13 mouse cellular contexts compared by ENCODE assay signal in the genomic region with DNA sequence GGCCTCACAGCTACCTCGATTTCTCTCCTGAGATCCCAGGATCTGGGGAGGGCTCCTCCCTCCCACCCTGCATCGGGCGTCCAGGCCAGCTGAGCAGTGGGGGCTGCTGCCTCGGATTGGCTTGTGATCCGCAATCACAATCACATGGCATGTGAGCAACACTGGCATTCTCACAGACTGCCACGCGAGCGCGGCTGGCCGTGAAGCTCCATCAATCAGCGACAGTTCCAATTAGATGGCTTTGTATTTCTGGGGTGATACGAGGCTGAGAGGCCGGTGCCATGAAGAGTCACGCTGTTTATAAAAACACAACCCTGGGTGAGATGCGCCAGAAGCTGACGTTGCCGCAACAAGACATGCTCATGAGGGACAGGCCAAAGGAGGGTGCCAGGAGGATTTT.
DNase-seq lines count a peak whose midpoint lies in the region; ATAC-seq lines count a peak whose summit lies in the region.
"Had no signal": no experiment of that assay in that cellular context is flagged by ENCODE, and none has a peak within 500 bp of the region (broad histone marks: within the 10 kb centered on the region; RNA-seq: fewer than 3 reads in every experiment).

No protein-coding gene starts in this region.

- intact Hi-C loops in heart, postnatal 10 days (cut with DNase I) = loop anchor here (2.0 kb wide), 1 partner anchor 14 kb away; no protein-coding TSS in a partner anchor

- 56% methylated on average over 17 of the region's 17 CpGs for WGBS in heart, embryonic 15.5 days
- 44% methylated on average over 17 of the region's 17 CpGs for WGBS in forebrain, embryonic 13.5 days
- WGBS in midbrain, embryonic 12.5 days = 74% methylated on average over 17 of the region's 17 CpGs

- peaks cover 60% of the 10 kb centered on the region for H3K4me1 ChIP-seq in heart, embryonic 15.5 days (replicated peaks)
- H3K4me1 ChIP-seq in forebrain, embryonic 13.5 days = peaks cover 52% of the 10 kb centered on the region
- H3K4me1 ChIP-seq in midbrain, embryonic 12.5 days = peaks cover 39% of the 10 kb centered on the region

- H3K27me3 ChIP-seq in heart, embryonic 15.5 days = no peaks in the 10 kb centered on the region
- H3K27me3 ChIP-seq in forebrain, embryonic 13.5 days = peaks cover 5% of the 10 kb centered on the region; the same call in 1 of the 2 replicates
- H3K27me3 ChIP-seq in midbrain, embryonic 12.5 days = peaks cover 13% of the 10 kb centered on the region

- H3K9ac ChIP-seq in heart, embryonic 15.5 days = no peak overlapping the region
- H3K9ac ChIP-seq in forebrain, embryonic 13.5 days = peak overlapping the region; percentile 37; the same call in 1 of the 2 replicates
- no peak overlapping the region; the same call in 1 of the 2 replicates for H3K9ac ChIP-seq in midbrain, embryonic 12.5 days (replicated peaks)

- no peaks in the 10 kb centered on the region for H3K36me3 ChIP-seq in heart, embryonic 15.5 days
- no peaks in the 10 kb centered on the region for H3K36me3 ChIP-seq in forebrain, embryonic 13.5 days (ENCODE audit: poor library complexity, severe bottlenecking)
- no peaks in the 10 kb centered on the region for H3K36me3 ChIP-seq in midbrain, embryonic 12.5 days

- no peaks in the 10 kb centered on the region for H3K9me3 ChIP-seq in heart, embryonic 15.5 days (replicated peaks)
- H3K9me3 ChIP-seq in forebrain, embryonic 13.5 days (replicated peaks) = no peaks in the 10 kb centered on the region
- H3K9me3 ChIP-seq in midbrain, embryonic 12.5 days = no peaks in the 10 kb centered on the region
- H3K9me3 ChIP-seq: megakaryocyte, embryonic 14.5 days had no signal

- no peak for DNase-seq in heart, postnatal 10 days
- peak; percentile 71 for DNase-seq in brain, adult 2 months (ENCODE audit: low read depth, low spot score)
- no peak for DNase-seq in thymus, postnatal 36 days
- no peak for DNase-seq in testis, postnatal 14 days (ENCODE audit: low spot score)
- no peak for DNase-seq in right cerebral cortex, postnatal 25 days
- DNase-seq: embryo, embryonic 11 days; kidney, adult 9 months; right cerebral cortex, postnatal 14 days had no signal

- 0 out of 2 replicates have a peak overlapping the region, but pooled peaks have one; percentile 25 for H3K27ac ChIP-seq in heart, embryonic 15.5 days
- H3K27ac ChIP-seq in forebrain, embryonic 13.5 days = peak overlapping the region; percentile 44; the same call in 1 of the 2 replicates
- 0 out of 2 replicates have a peak overlapping the region, but pooled peaks have one; percentile 4 for H3K27ac ChIP-seq in midbrain, embryonic 12.5 days (replicated peaks)

- no peak overlapping the region for H3K4me2 ChIP-seq in heart, embryonic 15.5 days
- 0 out of 2 replicates have a peak overlapping the region, but pooled peaks have one; percentile 5 for H3K4me2 ChIP-seq in forebrain, embryonic 13.5 days
- no peak overlapping the region for H3K4me2 ChIP-seq in midbrain, embryonic 12.5 days (replicated peaks)

- ATAC-seq in heart, embryonic 15.5 days (replicated peaks; ENCODE audit: insufficient number of reproducible peaks, insufficient read depth, low FRiP score, low read depth) = no peak
- ATAC-seq in forebrain, embryonic 13.5 days = no peak
- ATAC-seq in midbrain, embryonic 12.5 days (ENCODE audit: low FRiP score, low read depth) = no peak
- ATAC-seq: CD4-positive, CD25-positive, alpha-beta regulatory T cell, adult 4 months had no signal

- no peak overlapping the region for H3K4me3 ChIP-seq in heart, embryonic 15.5 days
- no peak overlapping the region for H3K4me3 ChIP-seq in forebrain, embryonic 13.5 days
- no peak overlapping the region for H3K4me3 ChIP-seq in midbrain, embryonic 12.5 days
- H3K4me3 ChIP-seq: megakaryocyte, embryonic 14.5 days had no signal
